Mouse (Mus musculus): ENCODE data around the gene Pafah1b1.

The Pafah1b1 gene

GRCm38 (mm10) chr11:74625333-74625732 is 99.1 kb downstream of the Pafah1b1 start:
- no peak for DNase-seq (ENCODE audit: extremely low read depth, low read depth)
